ENCODE assay signal across 8 mouse cellular contexts in the genomic region with DNA sequence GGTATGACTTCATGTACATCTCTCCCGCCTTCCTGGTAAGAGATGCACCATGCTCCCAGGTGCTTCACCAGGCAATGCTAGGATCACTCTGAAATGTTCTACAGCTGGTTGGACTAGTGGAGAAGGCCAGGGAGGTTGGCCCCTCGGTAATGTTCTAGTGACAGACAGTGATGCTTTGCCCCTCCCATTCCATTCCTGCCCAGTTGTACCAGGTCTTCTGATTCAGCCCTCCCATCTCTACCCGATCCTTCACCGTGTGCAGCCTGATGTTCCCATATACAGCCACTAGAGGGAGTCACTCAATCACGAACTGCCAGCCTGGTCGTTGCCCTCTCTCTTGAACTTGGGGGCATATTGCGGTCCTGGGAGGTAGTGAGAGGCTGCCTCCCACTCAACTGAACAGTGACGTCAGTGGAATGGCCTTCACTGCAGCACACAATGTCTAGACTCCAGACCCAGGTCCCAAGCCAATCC. TPM values are rescaled to one million over a fixed set of nuclear protein-coding genes. Genes with fewer than 3 reads are reported as not detected.
A peak's percentile ranks its signal among the peaks of the same experiment; 100 is the strongest.
DNase-seq lines count a peak whose midpoint lies in the region; ATAC-seq lines count a peak whose summit lies in the region.

No protein-coding gene starts in this region.

- DNase-seq in ovary, adult 18-20 months (ENCODE audit: low spot score) = peak; percentile 15
- no peak for DNase-seq in ovary, postnatal 10 days (ENCODE audit: low spot score)
- DNase-seq in cerebellum, adult 9-10 months = peak; percentile 54
- DNase-seq in frontal cortex, postnatal 14 days (ENCODE audit: low spot score in 2 of 2) = peak; percentile 28 to 55
- DNase-seq in intestine, embryonic 14.5 days (ENCODE audit: low spot score) = peak; percentile 79
- peak; percentile 59 for DNase-seq in left cerebral cortex, postnatal 4 days

- no peaks in the 10 kb centered on the region for H3K4me1 ChIP-seq in intestine, embryonic 14.5 days (replicated peaks; ENCODE audit: control insufficient read depth, insufficient read depth, low read length)
- H3K4me1 ChIP-seq in midbrain, embryonic 13.5 days (replicated peaks) = 0 out of 2 replicates have a peak, but pooled peaks cover 2% of the 10 kb centered on the region
- H3K4me1 ChIP-seq in stomach, embryonic 14.5 days (ENCODE audit: control insufficient read depth, insufficient read depth, low read length) = no peaks in the 10 kb centered on the region

- H3K36me3 ChIP-seq in intestine, embryonic 14.5 days (ENCODE audit: control insufficient read depth, insufficient read depth, low read length) = no peaks in the 10 kb centered on the region
- H3K36me3 ChIP-seq in midbrain, embryonic 13.5 days = no peaks in the 10 kb centered on the region
- H3K36me3 ChIP-seq in stomach, embryonic 14.5 days (ENCODE audit: control insufficient read depth, insufficient read depth, low read length) = no peaks in the 10 kb centered on the region

- H3K4me3 ChIP-seq in intestine, embryonic 14.5 days (ENCODE audit: low read depth, low read length) = no peak overlapping the region
- no peak overlapping the region for H3K4me3 ChIP-seq in midbrain, embryonic 13.5 days (replicated peaks)
- H3K4me3 ChIP-seq in stomach, embryonic 14.5 days (ENCODE audit: low read depth, low read length) = no peak overlapping the region

- no peak overlapping the region for H3K4me2 ChIP-seq in intestine, embryonic 14.5 days (ENCODE audit: low read length)
- no peak overlapping the region for H3K4me2 ChIP-seq in midbrain, embryonic 13.5 days (replicated peaks)
- no peak overlapping the region for H3K4me2 ChIP-seq in stomach, embryonic 14.5 days (replicated peaks; ENCODE audit: low read depth, low read length)

- no peaks in the 10 kb centered on the region for H3K27me3 ChIP-seq in intestine, embryonic 14.5 days (replicated peaks; ENCODE audit: control insufficient read depth, insufficient read depth, low read length)
- H3K27me3 ChIP-seq in midbrain, embryonic 13.5 days = 0 out of 2 replicates have a peak, but pooled peaks cover 3% of the 10 kb centered on the region
- H3K27me3 ChIP-seq in stomach, embryonic 14.5 days (ENCODE audit: control insufficient read depth, insufficient read depth, low read length) = no peaks in the 10 kb centered on the region

- 13% methylated on average over 8 of the region's 8 CpGs for WGBS in intestine, embryonic 14.5 days
- 14% methylated on average over 8 of the region's 8 CpGs for WGBS in midbrain, embryonic 13.5 days
- 14% methylated on average over 8 of the region's 8 CpGs for WGBS in stomach, embryonic 14.5 days

- no peak overlapping the region for H3K9ac ChIP-seq in intestine, embryonic 14.5 days (ENCODE audit: low read length)
- H3K9ac ChIP-seq in midbrain, embryonic 13.5 days (replicated peaks) = no peak overlapping the region
- no peak overlapping the region for H3K9ac ChIP-seq in stomach, embryonic 14.5 days (replicated peaks; ENCODE audit: low read depth, low read length)

- intact Hi-C loops in left cerebral cortex, postnatal 4 days (cut with DNase I) = loop anchor here (5.0 kb wide), 1 partner anchor 116 kb away; no protein-coding TSS in a partner anchor

- H3K9me3 ChIP-seq in intestine, embryonic 14.5 days (ENCODE audit: control insufficient read depth, low read length) = no peaks in the 10 kb centered on the region
- H3K9me3 ChIP-seq in midbrain, embryonic 13.5 days = no peaks in the 10 kb centered on the region
- no peaks in the 10 kb centered on the region for H3K9me3 ChIP-seq in stomach, embryonic 14.5 days (ENCODE audit: control insufficient read depth, low read depth, low read length)

- no peak overlapping the region for H3K27ac ChIP-seq in intestine, embryonic 14.5 days (ENCODE audit: low read depth)
- H3K27ac ChIP-seq in midbrain, embryonic 13.5 days = no peak overlapping the region
- H3K27ac ChIP-seq in stomach, embryonic 14.5 days (ENCODE audit: low read length) = no peak overlapping the region

- ATAC-seq in intestine, embryonic 14.5 days (replicated peaks; ENCODE audit: low FRiP score, low TSS enrichment, low read depth) = peak; percentile 77
- ATAC-seq in midbrain, embryonic 13.5 days = peak; percentile 76
- peak; percentile 71 for ATAC-seq in stomach, embryonic 14.5 days (ENCODE audit: insufficient number of reproducible peaks, insufficient read depth, low FRiP score, low read depth)

RNA-seq across cellular contexts. Expression of a gene that starts 33.3 kb away (rescaled TPM):
- not detected in 2 replicates for polyA plus RNA-seq in intestine, embryonic 14.5 days (2014; fragmentation: Nextera tagmentation; extraction: Ambion mirVana)
- not detected for total RNA-seq in left cerebral cortex, postnatal 4 days (2021)
- polyA plus RNA-seq in midbrain, embryonic 13.5 days (2015; fragmentation: Nextera tagmentation; extraction: Ambion mirVana) = 0.07 and 0.08 TPM in 2 replicates
- polyA plus RNA-seq in stomach, embryonic 14.5 days (2014; fragmentation: Nextera tagmentation; extraction: Ambion mirVana) = not detected in 2 replicates

RNA-seq across cellular contexts. Expression of a gene that starts 35.0 kb away (rescaled TPM):
- 1.2 and 1.3 TPM in 2 replicates for polyA plus RNA-seq in intestine, embryonic 14.5 days (2014; fragmentation: Nextera tagmentation; extraction: Ambion mirVana)
- not detected for total RNA-seq in left cerebral cortex, postnatal 4 days (2021)
- polyA plus RNA-seq in midbrain, embryonic 13.5 days (2015; fragmentation: Nextera tagmentation; extraction: Ambion mirVana) = 0.10 and 0.11 TPM in 2 replicates
- polyA plus RNA-seq in stomach, embryonic 14.5 days (2014; fragmentation: Nextera tagmentation; extraction: Ambion mirVana) = 0.58 and 1.4 TPM in 2 replicates
